Mouse (Mus musculus) limb, embryonic 14.5 days (tissue): Measurements from ENCODE around the gene Rsph9. TPM values are rescaled to one million over a fixed set of nuclear protein-coding genes. Genes with fewer than 3 reads are reported as not detected.

Experiments
- ATAC-seq: fragments of 200-750 bp; cut with Nextera tagmentation; 2 replicates; pipeline ENCODE4 v1.8.0; 2017; ENCODE audit warnings: low read depth, moderate number of reproducible peaks, moderate TSS enrichment; ENCODE audit not compliant: low FRiP score
- DNase-seq: peaks from one replicate; pipeline ENCODE4 v3.0.0-alpha.2; 2015; ENCODE audit warnings: low spot score
- H3K27ac ChIP-seq: fragments of 300-500 bp; sonication (generic); replicated peaks from 2 replicates; pipeline ENCODE4 v1.5.1; 2014; ENCODE audit warnings: low read depth, mild to moderate bottlenecking, low read length, moderate library complexity, mixed read lengths
- H3K27me3 ChIP-seq: fragments of 300-500 bp; sonication (generic); 2 replicates; pipeline ENCODE4 v1.6.1; 2014; ENCODE audit warnings: low read length, mixed read lengths; ENCODE audit not compliant: control insufficient read depth, insufficient read depth
- H3K36me3 ChIP-seq: fragments of 300-500 bp; sonication (generic); 2 replicates; pipeline ENCODE4 v1.6.1; 2014; ENCODE audit warnings: mild to moderate bottlenecking, low read length, moderate library complexity, mixed read lengths; ENCODE audit not compliant: control insufficient read depth, insufficient read depth
- H3K4me1 ChIP-seq: fragments of 300-500 bp; sonication (generic); 2 replicates; pipeline ENCODE4 v1.6.1; 2014; ENCODE audit warnings: antibody characterized with exemption, low read length, mixed read lengths; ENCODE audit not compliant: control insufficient read depth, insufficient read depth
- H3K4me2 ChIP-seq: fragments of 300-500 bp; sonication (generic); replicated peaks from 2 replicates; pipeline ENCODE4 v1.6.1; 2014; ENCODE audit warnings: low read depth, mild to moderate bottlenecking, low read length, moderate library complexity; ENCODE audit not compliant: severe bottlenecking
- H3K4me3 ChIP-seq: fragments of 300-500 bp; sonication (generic); replicated peaks from 2 replicates; pipeline ENCODE4 v1.5.1; 2014; ENCODE audit warnings: low read length
- H3K9ac ChIP-seq: fragments of 300-500 bp; sonication (generic); 2 replicates; pipeline ENCODE4 v1.6.1; 2014; ENCODE audit warnings: mild to moderate bottlenecking, low read depth, low read length, moderate library complexity; ENCODE audit not compliant: severe bottlenecking
- H3K9me3 ChIP-seq: fragments of 300-500 bp; sonication (generic); 2 replicates; pipeline ENCODE4 v1.6.1; 2016; ENCODE audit warnings: low read length; ENCODE audit not compliant: control insufficient read depth
- POLR2A ChIP-seq: fragments of 200-500 bp; IDR thresholded peaks from 2 replicates; pipeline ENCODE4 v1.8.0; 2012; ENCODE audit warnings: inconsistent platforms, mild to moderate bottlenecking, moderate library complexity, borderline replicate concordance; ENCODE audit not compliant: insufficient read depth, insufficient read length; ENCODE audit errors: extremely low read depth
- WGBS: fragments of 180-500 bp; shearing (Covaris S2); extraction: QIAGEN DNeasy Blood & Tissue Kit; methylation state at CpG from one replicate; pipeline ENCODE4 v1.1.7; 2014; 5-methylcytosine and 5-hydroxymethylcytosine counted together
- polyA plus RNA-seq, 2 experiments: library from polyadenylated mRNA; depleted of rRNA in 1 of 2; stranded (reverse) in 1 of 2; unstranded in 1 of 2; fragments of >200 nt; fragmentation: Nextera tagmentation in 1 of 2; extraction: Ambion mirVana in 1 of 2; gene quantifications; 2 replicates each; pipeline versions ENCODE4 v1.2.1 to v1.2.3; 2012 to 2014

The Rsph9 gene
- polyA plus RNA-seq, 2 experiments = 10.1 to 11.8 TPM

DNA sequence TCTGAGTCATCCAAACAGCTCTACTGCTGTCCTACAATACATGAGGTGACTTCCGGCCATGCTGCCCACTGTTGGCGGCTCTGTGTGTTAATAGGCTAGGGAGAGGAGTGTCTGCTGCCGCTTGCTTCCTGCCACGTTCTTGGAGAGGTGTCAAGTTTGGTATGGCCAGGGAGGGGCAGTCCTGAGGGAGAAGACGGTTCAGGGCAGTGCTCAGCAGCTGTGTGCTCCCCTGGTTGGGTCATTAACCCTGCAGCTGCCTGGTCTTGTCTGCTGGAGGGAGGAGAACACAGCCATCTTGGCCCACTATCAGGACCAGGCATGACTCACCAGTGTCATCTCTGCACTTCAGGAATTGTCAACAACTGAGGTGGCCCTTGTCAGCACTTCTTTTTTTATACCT is 24.3 kb upstream of the Rsph9 start:
- Histone ChIP-seq H3K36me3 (peaks cover 89% of the 10 kb centered on the region), H3K9me3 (no peaks in the 10 kb centered on the region), H3K4me1 (no peaks in the 10 kb centered on the region), H3K27ac (no peak overlapping the region), H3K4me3 (no peak overlapping the region), H3K9ac (no peak overlapping the region), H3K27me3 (no peaks in the 10 kb centered on the region), H3K4me2 (no peak overlapping the region)
- ATAC-seq = 0 out of 2 replicates have a peak, but pooled peaks have one; percentile 20
- no peak for TF ChIP-seq POLR2A
- DNase-seq = no peak
- 49% methylated on average over 5 of the region's 5 CpGs for WGBS

DNA sequence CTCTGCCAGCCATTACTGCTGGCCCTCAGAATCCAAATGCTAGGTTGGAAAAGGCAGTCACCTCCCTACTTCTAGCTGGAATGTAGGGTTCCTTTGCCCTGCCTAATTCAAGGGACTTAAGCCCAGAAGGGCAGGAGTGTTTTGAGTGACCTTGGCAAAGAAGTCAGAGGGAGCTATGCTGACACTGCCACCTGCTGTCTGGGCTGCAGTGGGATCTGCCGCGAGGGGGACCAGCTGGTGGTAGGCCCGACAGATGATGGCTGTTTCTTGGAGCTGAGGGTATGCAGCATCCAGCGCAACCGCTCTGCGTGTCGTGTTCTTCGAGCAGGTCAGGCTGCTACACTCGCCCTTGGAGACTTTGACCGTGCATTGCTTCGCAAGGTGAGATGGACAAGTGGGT is 23.0 kb upstream of the Rsph9 start:
- 79% methylated on average over 11 of the region's 11 CpGs for WGBS
- no peak for ATAC-seq
- Histone ChIP-seq H3K27ac (no peak overlapping the region), H3K9me3 (no peaks in the 10 kb centered on the region), H3K9ac (no peak overlapping the region), H3K4me1 (peaks cover 11% of the 10 kb centered on the region), H3K27me3 (no peaks in the 10 kb centered on the region), H3K36me3 (peaks cover 76% of the 10 kb centered on the region), H3K4me2 (no peak overlapping the region), H3K4me3 (no peak overlapping the region)
- no peak for TF ChIP-seq POLR2A
- DNase-seq = no peak

DNA sequence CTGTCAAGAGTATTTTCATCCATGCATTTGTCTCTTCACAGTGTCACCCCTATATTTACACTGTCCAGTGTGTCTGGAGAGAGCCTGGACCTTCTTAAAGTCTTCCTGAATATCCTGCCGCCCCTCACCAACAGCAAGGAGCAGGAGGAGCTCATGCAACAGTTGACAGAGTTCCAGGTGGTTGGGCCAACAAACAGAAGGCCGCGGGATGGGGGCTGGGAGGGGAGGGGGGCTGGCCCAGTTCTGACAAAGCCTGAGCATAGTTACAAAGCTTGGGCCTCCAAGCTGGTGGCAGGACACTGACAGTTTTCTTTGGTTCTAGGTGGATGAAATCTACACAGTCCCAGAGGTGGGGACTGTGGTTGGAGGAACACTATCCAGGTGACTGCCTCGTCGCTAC is 22.3 kb upstream of the Rsph9 start:
- no peak for TF ChIP-seq POLR2A
- Histone ChIP-seq H3K4me1 (peaks cover 16% of the 10 kb centered on the region), H3K4me2 (no peak overlapping the region), H3K9ac (no peak overlapping the region), H3K36me3 (peaks cover 72% of the 10 kb centered on the region), H3K9me3 (no peaks in the 10 kb centered on the region), H3K27ac (no peak overlapping the region), H3K27me3 (no peaks in the 10 kb centered on the region), H3K4me3 (no peak overlapping the region)
- DNase-seq = no peak
- 88% methylated on average over 5 of the region's 5 CpGs for WGBS
- no peak for ATAC-seq

DNA sequence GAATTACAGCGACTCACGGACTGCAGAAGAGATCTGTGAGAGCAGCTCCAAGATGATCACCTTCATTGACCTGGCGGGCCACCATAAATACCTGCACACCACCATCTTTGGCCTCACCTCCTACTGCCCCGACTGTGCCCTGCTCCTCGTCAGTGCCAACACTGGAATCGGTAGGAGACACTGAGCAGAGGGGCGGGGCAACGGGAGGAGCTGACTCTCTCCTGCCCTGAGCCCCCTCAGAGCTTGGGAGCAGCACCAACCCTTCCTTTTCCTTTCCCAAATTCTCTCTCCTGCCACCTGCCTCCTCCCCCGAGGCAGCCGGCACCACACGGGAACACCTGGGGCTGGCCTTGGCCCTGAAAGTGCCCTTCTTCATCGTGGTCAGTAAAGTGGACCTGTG is 21.4 kb upstream of the Rsph9 start:
- H3K4me1 ChIP-seq = peaks cover 16% of the 10 kb centered on the region
- TF ChIP-seq POLR2A = no peak
- H3K36me3 ChIP-seq = peaks cover 65% of the 10 kb centered on the region
- WGBS = 94% methylated on average over 12 of the region's 12 CpGs
- no peak overlapping the region for H3K9ac ChIP-seq
- H3K4me2 ChIP-seq = no peak overlapping the region
- no peak for DNase-seq
- no peaks in the 10 kb centered on the region for H3K9me3 ChIP-seq
- ATAC-seq = no peak
- no peak overlapping the region for H3K4me3 ChIP-seq
- no peak overlapping the region for H3K27ac ChIP-seq
- H3K27me3 ChIP-seq = no peaks in the 10 kb centered on the region

DNA sequence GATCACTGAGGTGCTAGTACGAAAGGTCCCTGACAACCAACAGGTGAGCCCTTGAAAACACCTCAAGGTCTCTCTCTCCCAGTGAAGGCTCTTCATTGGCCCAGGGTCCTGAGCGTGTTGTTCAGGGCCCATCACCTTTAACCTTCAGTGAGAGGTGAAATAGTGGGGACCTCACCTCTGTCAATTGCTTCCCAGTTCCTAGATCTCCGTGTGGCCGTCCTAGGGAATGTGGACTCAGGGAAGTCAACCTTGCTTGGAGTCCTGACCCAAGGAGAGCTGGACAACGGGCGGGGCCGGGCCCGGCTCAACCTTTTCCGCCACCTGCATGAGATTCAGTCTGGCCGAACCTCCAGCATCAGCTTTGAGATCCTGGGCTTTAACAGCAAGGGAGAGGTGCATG is 20.8 kb upstream of the Rsph9 start:
- no peak overlapping the region for H3K4me2 ChIP-seq
- DNase-seq (no peak), ATAC-seq (no peak)
- 95% methylated on average over 10 of the region's 10 CpGs for WGBS
- no peak for TF ChIP-seq POLR2A
- H3K36me3 ChIP-seq = peaks cover 60% of the 10 kb centered on the region
- no peak overlapping the region for H3K4me3 ChIP-seq
- no peak overlapping the region for H3K9ac ChIP-seq
- H3K4me1 ChIP-seq = peaks cover 16% of the 10 kb centered on the region
- no peak overlapping the region for H3K27ac ChIP-seq
- no peaks in the 10 kb centered on the region for H3K27me3 ChIP-seq
- H3K9me3 ChIP-seq = no peaks in the 10 kb centered on the region

DNA sequence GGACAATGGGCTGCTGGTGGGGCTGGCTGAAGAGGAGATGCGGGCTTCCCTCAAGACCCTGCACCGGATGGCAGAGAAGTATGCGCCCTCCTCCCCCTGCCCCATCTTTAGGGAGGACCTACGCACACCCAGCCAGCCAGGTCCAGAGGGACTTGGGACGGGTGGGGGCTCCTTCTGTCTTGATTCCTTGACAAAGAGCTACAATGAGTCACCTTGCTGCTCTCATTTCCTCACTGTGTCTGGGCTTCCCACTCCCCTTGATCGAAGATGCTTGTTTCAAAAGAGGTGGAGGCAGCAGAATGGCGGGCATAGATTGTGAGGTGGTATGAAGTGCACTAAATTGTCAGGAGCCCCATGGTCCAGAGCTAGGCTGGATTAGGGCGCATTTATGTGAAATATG is 20.3 kb upstream of the Rsph9 start:
- H3K4me1 ChIP-seq = peaks cover 16% of the 10 kb centered on the region
- DNase-seq (no peak), ATAC-seq (no peak)
- H3K4me3 ChIP-seq = no peak overlapping the region
- H3K27me3 ChIP-seq = no peaks in the 10 kb centered on the region
- H3K9ac ChIP-seq = no peak overlapping the region
- no peak for TF ChIP-seq POLR2A
- 95% methylated on average over 8 of the region's 8 CpGs for WGBS
- no peak overlapping the region for H3K27ac ChIP-seq
- H3K9me3 ChIP-seq = no peaks in the 10 kb centered on the region
- H3K4me2 ChIP-seq = no peak overlapping the region
- peaks cover 55% of the 10 kb centered on the region for H3K36me3 ChIP-seq
